Mouse (Mus musculus) hindbrain, embryonic 11.5 days (tissue): ENCODE data around the gene Ap3m1. TPM values are rescaled to one million over a fixed set of nuclear protein-coding genes. Genes with fewer than 3 reads are reported as not detected.

Experiments
- ATAC-seq: fragments of 200-750 bp; cut with Nextera tagmentation; 2 replicates; pipeline ENCODE4 v1.8.0; 2017; ENCODE audit warnings: mild to moderate bottlenecking, moderate TSS enrichment, moderate library complexity; ENCODE audit not compliant: low FRiP score
- DNase-seq: peaks from one replicate; pipeline ENCODE4 v3.0.0-alpha.2; 2015; ENCODE audit warnings: low spot score
- H3K27ac ChIP-seq: fragments of 300-500 bp; sonication (generic); 2 replicates; pipeline ENCODE4 v1.5.1; 2014; ENCODE audit warnings: mild to moderate bottlenecking, low read depth, low read length
- H3K27me3 ChIP-seq: fragments of 300-500 bp; sonication (generic); 2 replicates; pipeline ENCODE4 v1.6.1; 2014; ENCODE audit warnings: mild to moderate bottlenecking, low read length, moderate library complexity, mixed read lengths; ENCODE audit not compliant: control insufficient read depth, insufficient read depth
- H3K36me3 ChIP-seq: fragments of 300-500 bp; sonication (generic); 2 replicates; pipeline ENCODE4 v1.6.1; 2014; ENCODE audit warnings: mild to moderate bottlenecking, low read length, moderate library complexity, mixed read lengths; ENCODE audit not compliant: control insufficient read depth, insufficient read depth
- H3K4me1 ChIP-seq: fragments of 300-500 bp; sonication (generic); replicated peaks from 2 replicates; pipeline ENCODE4 v1.6.1; 2014; ENCODE audit warnings: low read length, mixed read lengths; ENCODE audit not compliant: control insufficient read depth, insufficient read depth
- H3K4me2 ChIP-seq: fragments of 300-500 bp; sonication (generic); replicated peaks from 2 replicates; pipeline ENCODE4 v1.6.1; 2014; ENCODE audit warnings: mild to moderate bottlenecking, low read depth, low read length
- H3K4me3 ChIP-seq: fragments of 300-500 bp; sonication (generic); 2 replicates; pipeline ENCODE4 v1.5.1; 2014; ENCODE audit warnings: low read depth, low read length
- H3K9ac ChIP-seq: fragments of 300-500 bp; sonication (generic); 2 replicates; pipeline ENCODE4 v1.6.1; 2014; ENCODE audit warnings: low read depth, low read length
- H3K9me3 ChIP-seq: fragments of 300-500 bp; sonication (generic); 2 replicates; pipeline ENCODE4 v1.6.1; 2016; ENCODE audit warnings: low read length; ENCODE audit not compliant: control insufficient read depth
- WGBS: fragments of 180-500 bp; shearing (Covaris S2); extraction: QIAGEN DNeasy Blood & Tissue Kit; methylation state at CpG from one replicate; pipeline ENCODE4 v1.1.7; 2014; 5-methylcytosine and 5-hydroxymethylcytosine counted together
- polyA plus RNA-seq: library from polyadenylated mRNA; unstranded; fragments of >200 nt; fragmentation: Nextera tagmentation; extraction: Ambion mirVana; gene quantifications from 2 replicates; pipeline ENCODE4 v1.2.1, GENCODE M21; 2014

The Ap3m1 gene
- polyA plus RNA-seq, 1 experiment from 2014 or later = 138 TPM

DNA sequence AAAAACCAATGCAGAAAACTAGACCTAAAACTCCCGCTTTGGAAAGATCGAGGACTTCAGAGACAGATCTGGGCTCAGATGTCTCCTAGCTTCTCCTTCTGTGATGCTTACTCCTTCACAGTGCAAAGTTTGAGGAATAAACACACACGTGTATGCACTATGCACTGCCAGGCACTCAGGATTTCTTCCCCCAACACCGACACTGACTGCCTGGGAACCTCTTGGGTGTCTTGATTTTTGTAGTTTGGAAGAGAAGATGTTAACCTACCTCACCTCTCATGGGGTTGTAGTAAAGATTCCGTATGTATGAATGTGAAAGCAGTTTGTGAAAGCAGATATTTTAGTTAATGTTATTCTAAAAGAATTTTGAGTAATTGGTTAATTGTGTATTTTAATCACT, 34.4 kb downstream of the Ap3m1 start:
- no peak for ATAC-seq
- no peak overlapping the region for H3K27ac ChIP-seq
- DNase-seq = no peak
- peaks cover 2% of the 10 kb centered on the region; the same call in 1 of the 2 replicates for H3K36me3 ChIP-seq
- 91% methylated on average over 5 of the region's 5 CpGs for WGBS
- no peaks in the 10 kb centered on the region for H3K27me3 ChIP-seq
- no peak overlapping the region for H3K4me2 ChIP-seq
- H3K9ac ChIP-seq = no peak overlapping the region
- no peaks in the 10 kb centered on the region for H3K9me3 ChIP-seq
- no peaks in the 10 kb centered on the region for H3K4me1 ChIP-seq
- H3K4me3 ChIP-seq = no peak overlapping the region

GRCm38 (mm10) chr14:21013800-21014334, 38.4 kb downstream of the Ap3m1 start:
- ATAC-seq (no peak), DNase-seq (no peak)
- Histone ChIP-seq H3K4me2 (no peak overlapping the region), H3K9ac (no peak overlapping the region), H3K4me1 (no peaks in the 10 kb centered on the region), H3K4me3 (no peak overlapping the region), H3K36me3 (peaks cover 2% of the 10 kb centered on the region; the same call in 1 of the 2 replicates), H3K9me3 (no peaks in the 10 kb centered on the region), H3K27ac (no peak overlapping the region), H3K27me3 (no peaks in the 10 kb centered on the region)
- 87% methylated on average over 5 of the region's 5 CpGs for WGBS

- no peak for ATAC-seq
- no peaks in the 10 kb centered on the region for H3K4me1 ChIP-seq
- H3K36me3 ChIP-seq = no peaks in the 10 kb centered on the region
- H3K4me3 ChIP-seq = no peak overlapping the region
- no peaks in the 10 kb centered on the region for H3K9me3 ChIP-seq
- no peak overlapping the region for H3K4me2 ChIP-seq
- DNase-seq = no peak
- WGBS = 70% methylated on average over 4 of the region's 4 CpGs
- no peaks in the 10 kb centered on the region for H3K27me3 ChIP-seq
- H3K9ac ChIP-seq = no peak overlapping the region
- H3K27ac ChIP-seq = no peak overlapping the region
Observed at GRCm38 (mm10) chr14:20999617-21000016, 52.7 kb downstream of the Ap3m1 start.

DNA sequence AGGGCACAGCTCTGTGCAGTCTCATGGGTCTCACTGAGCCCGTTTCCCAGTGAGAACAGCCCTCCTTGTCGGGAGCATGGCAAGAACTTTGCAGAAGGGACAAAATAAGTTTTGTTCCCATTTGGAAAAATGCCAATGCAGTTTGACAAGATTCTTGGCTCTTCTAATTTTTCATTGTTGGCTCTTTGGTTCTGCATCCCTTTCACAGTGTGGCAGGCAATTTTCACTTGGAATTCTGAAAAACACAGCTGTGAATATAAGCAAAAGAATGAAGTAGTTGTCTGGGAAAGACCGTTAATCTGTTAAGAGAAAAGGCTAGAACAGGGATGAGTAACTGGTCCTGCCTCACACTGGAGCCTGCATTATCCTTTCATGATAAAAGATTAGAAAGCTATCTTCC, 54.8 kb downstream of the Ap3m1 start:
- no peak overlapping the region for H3K4me2 ChIP-seq
- H3K9me3 ChIP-seq = no peaks in the 10 kb centered on the region
- no peaks in the 10 kb centered on the region for H3K36me3 ChIP-seq
- no peak overlapping the region for H3K4me3 ChIP-seq
- no peaks in the 10 kb centered on the region for H3K27me3 ChIP-seq
- H3K9ac ChIP-seq = no peak overlapping the region
- no peaks in the 10 kb centered on the region for H3K4me1 ChIP-seq
- WGBS = 88% methylated on average over 3 of the region's 3 CpGs
- DNase-seq (no peak), ATAC-seq (no peak)
- H3K27ac ChIP-seq = no peak overlapping the region

DNA sequence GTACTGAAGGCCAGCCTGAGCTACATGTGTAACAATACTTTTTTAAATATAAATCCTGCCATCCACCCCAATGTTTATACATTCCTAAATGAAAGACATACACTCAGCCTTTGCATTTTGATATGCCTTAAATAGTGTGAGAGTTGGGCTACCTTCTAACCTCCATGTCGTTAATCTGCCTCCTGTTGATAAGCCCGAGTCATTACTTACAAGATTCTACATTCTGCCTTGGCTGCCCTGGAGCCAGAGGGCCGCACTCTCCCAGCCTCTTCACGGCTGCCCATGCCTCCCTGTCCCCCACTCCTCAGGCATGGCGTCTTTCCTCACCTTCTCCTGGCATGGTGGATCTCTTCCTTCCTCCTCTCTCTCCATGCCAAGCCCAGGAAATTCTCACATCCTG, 55.9 kb downstream of the Ap3m1 start:
- H3K4me3 ChIP-seq = no peak overlapping the region
- DNase-seq = no peak
- H3K9ac ChIP-seq = no peak overlapping the region
- no peaks in the 10 kb centered on the region for H3K9me3 ChIP-seq
- no peak overlapping the region for H3K27ac ChIP-seq
- no peak overlapping the region for H3K4me2 ChIP-seq
- no peaks in the 10 kb centered on the region for H3K4me1 ChIP-seq
- no peak for ATAC-seq
- no peaks in the 10 kb centered on the region for H3K36me3 ChIP-seq
- WGBS = 67% methylated on average over 5 of the region's 5 CpGs
- no peaks in the 10 kb centered on the region for H3K27me3 ChIP-seq

DNA sequence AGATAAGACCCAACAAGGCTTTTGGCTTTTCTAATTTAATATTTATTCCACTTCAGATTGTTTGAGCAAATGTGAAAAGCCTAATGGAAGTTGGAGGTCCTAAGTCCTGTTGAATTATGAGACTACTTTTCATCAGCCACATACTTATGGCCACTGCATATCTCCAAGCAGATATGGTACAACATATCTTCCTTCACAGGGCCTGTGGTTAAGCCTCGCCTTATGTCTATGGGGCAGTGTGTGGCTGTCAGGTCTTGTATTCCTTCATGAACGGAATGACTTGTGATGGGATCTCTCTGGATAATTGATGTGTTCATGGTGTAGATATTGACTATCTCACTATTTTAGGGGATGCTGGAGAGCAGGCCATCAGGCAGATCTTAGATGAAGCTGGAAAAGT, 56.8 kb downstream of the Ap3m1 start:
- H3K27me3 ChIP-seq = no peaks in the 10 kb centered on the region
- H3K36me3 ChIP-seq = no peaks in the 10 kb centered on the region
- H3K4me2 ChIP-seq = no peak overlapping the region
- 96% methylated on average over 2 of the region's 2 CpGs for WGBS
- ATAC-seq (no peak), DNase-seq (no peak)
- no peak overlapping the region for H3K27ac ChIP-seq
- H3K4me3 ChIP-seq = no peak overlapping the region
- H3K9ac ChIP-seq = no peak overlapping the region
- no peaks in the 10 kb centered on the region for H3K4me1 ChIP-seq
- no peaks in the 10 kb centered on the region for H3K9me3 ChIP-seq

DNA sequence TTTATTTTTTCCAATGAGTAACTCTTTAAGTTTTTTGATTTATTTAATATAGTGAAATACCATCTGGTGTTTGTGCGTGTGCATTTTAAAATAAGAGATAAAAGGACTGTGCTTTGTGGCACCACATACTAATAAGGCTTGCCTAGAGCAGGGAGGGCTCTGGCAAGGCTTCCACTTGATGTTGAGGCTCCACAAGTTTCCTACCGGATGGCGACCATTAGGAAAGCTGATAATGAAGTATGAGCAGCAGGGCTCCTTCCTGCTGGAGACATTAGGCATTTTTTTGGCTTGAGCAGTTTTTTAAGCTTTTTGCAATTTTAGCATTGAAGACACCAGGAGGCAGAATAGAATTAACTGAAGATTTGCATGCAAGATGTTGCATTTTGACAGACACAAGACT, 57.8 kb downstream of the Ap3m1 start:
- H3K9ac ChIP-seq = no peak overlapping the region
- 85% methylated on average over 3 of the region's 3 CpGs for WGBS
- ATAC-seq = no peak
- H3K4me1 ChIP-seq = no peaks in the 10 kb centered on the region
- H3K4me3 ChIP-seq = no peak overlapping the region
- no peaks in the 10 kb centered on the region for H3K27me3 ChIP-seq
- no peak overlapping the region for H3K4me2 ChIP-seq
- no peaks in the 10 kb centered on the region for H3K9me3 ChIP-seq
- no peaks in the 10 kb centered on the region for H3K36me3 ChIP-seq
- DNase-seq = no peak
- no peak overlapping the region for H3K27ac ChIP-seq

DNA sequence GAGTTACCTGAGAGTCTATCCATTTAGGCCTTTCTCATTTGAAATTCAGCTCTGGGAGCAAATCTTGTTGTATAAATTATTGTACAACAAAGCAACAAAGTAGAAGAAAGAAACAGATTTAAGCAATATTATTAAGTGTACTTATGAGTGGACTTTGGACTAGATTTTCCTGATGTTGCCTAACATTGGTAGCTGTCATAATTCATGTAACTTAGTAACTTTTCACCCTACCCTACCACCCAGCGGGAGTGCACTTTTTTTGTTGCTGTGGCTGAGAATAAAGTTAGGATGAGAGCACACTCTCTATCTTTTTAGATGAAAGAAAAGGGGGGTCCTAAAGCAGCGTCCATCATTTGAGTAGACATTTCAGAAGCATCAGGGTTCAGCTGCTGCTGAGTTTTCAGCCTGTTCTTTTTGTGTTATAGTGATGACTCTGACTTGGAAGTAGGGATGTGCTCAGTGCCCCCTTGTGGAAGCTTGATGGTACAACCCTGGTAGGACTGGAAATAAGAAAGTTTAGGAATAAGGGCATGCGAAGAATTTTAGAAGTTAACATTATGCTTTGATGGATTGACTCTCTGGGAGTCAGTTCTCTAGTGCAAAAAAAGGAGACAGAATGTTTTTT, 59.1 kb downstream of the Ap3m1 start:
- no peak overlapping the region for H3K4me3 ChIP-seq
- WGBS = 61% methylated on average over 3 of the region's 3 CpGs
- DNase-seq (peak; percentile 56), ATAC-seq (no peak)
- H3K27ac ChIP-seq = no peak overlapping the region
- no peaks in the 10 kb centered on the region for H3K27me3 ChIP-seq
- no peak overlapping the region for H3K9ac ChIP-seq
- H3K4me1 ChIP-seq = no peaks in the 10 kb centered on the region
- H3K4me2 ChIP-seq = no peak overlapping the region
- no peaks in the 10 kb centered on the region for H3K9me3 ChIP-seq
- no peaks in the 10 kb centered on the region for H3K36me3 ChIP-seq

DNA sequence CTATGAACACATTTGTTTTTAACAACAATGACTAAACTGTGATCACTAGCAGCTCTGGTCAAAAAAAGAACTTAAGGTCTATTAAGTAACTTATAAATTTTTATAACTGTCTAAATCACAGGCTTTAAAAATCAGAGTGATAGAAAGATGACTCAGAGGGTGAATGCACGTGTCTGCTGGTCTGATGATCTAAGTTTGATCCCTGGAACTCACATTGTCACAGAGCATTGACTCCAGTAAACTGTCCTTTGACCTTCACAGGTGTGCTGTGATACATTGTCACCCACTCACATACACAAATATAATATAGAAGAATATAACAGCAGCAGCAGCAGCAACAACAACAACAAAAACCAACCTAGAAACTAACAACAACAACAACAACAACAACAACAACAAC, 60.8 kb downstream of the Ap3m1 start:
- no peak for ATAC-seq
- Histone ChIP-seq H3K9me3 (no peaks in the 10 kb centered on the region), H3K27me3 (no peaks in the 10 kb centered on the region), H3K4me2 (no peak overlapping the region), H3K36me3 (no peaks in the 10 kb centered on the region), H3K4me3 (no peak overlapping the region), H3K4me1 (no peaks in the 10 kb centered on the region), H3K9ac (no peak overlapping the region), H3K27ac (no peak overlapping the region)
- 73% methylated on average over 1 of the region's 1 CpGs for WGBS
- DNase-seq = no peak
